In the genomic region with DNA sequence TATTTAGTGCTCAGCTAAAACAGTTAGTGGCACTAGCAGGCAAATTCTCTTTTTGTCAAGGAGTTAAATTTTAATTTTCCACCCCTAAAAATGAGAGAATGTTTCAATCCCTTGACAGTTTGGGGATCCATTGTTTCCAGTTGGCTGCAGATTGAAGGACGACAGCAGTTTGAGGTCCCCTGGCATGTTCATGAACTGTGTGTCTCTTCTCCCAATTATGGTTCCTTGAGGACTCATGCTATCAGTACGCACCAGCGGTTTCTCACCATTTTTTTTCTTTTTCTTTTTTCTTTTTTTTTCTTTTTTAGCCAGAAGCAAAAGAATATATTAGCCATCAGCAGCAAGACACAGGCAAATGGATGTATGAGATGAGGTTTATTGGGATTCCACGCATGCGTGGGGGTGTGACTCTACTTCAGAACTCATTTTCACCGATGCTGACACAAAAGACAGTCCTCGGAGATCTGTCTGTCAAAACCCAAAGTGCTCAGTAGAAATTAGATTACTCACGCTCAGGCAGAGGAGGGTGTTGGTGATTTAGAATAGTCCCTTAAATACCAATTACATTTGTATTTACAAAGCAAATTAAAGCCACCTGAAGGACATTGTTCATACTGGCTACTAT, we compare ENCODE assay signal across 25 mouse cellular contexts.
DNase-seq lines count a peak whose midpoint lies in the region; ATAC-seq lines count a peak whose summit lies in the region.
"Had no signal": no experiment of that assay in that cellular context is flagged by ENCODE, and none has a peak within 500 bp of the region (broad histone marks: within the 10 kb centered on the region; RNA-seq: fewer than 3 reads in every experiment).

No protein-coding gene starts in this region.

- peak; percentile 74 for DNase-seq in midbrain, embryonic 11.5 days (ENCODE audit: low spot score, missing footprints)
- no peak for DNase-seq in midbrain, embryonic 10.5 days (ENCODE audit: low spot score)
- DNase-seq in hindbrain, embryonic 14.5 days (ENCODE audit: low spot score) = no peak
- DNase-seq in ovary, postnatal 10 days (ENCODE audit: low spot score) = no peak
- no peak for DNase-seq in left cerebral cortex, adult 9 months (ENCODE audit: low spot score in 2 of 2)
- DNase-seq: adrenal gland, postnatal 36 days; cerebellum, adult 8-10 months; cerebellum, postnatal 36 days; embryo, embryonic 11 days; gastrocnemius, adult 2 months; heart, postnatal 36 days; kidney, adult 8-10 months; kidney, postnatal 10 days; liver, postnatal 0 days; lung, postnatal 14 days; right cerebral cortex, postnatal 14 days; thymus, adult 2 months had no signal

- no peak overlapping the region for H3K9ac ChIP-seq in midbrain, embryonic 11.5 days (ENCODE audit: low read length)
- no peak overlapping the region for H3K9ac ChIP-seq in forebrain, embryonic 13.5 days
- no peak overlapping the region for H3K9ac ChIP-seq in hindbrain, embryonic 14.5 days
- no peak overlapping the region for H3K9ac ChIP-seq in midbrain, embryonic 15.5 days
- H3K9ac ChIP-seq in liver, embryonic 12.5 days = no peak overlapping the region
- H3K9ac ChIP-seq: embryonic facial prominence, embryonic 13.5 days; liver, postnatal 0 days had no signal

- H3K36me3 ChIP-seq in midbrain, embryonic 11.5 days (ENCODE audit: control insufficient read depth, insufficient read depth, low read length) = no peaks in the 10 kb centered on the region
- H3K36me3 ChIP-seq in midbrain, embryonic 10.5 days = no peaks in the 10 kb centered on the region
- H3K36me3 ChIP-seq in forebrain, embryonic 13.5 days (ENCODE audit: poor library complexity, severe bottlenecking) = no peaks in the 10 kb centered on the region
- no peaks in the 10 kb centered on the region for H3K36me3 ChIP-seq in hindbrain, embryonic 14.5 days (replicated peaks; ENCODE audit: control insufficient read depth, insufficient read depth)
- no peaks in the 10 kb centered on the region for H3K36me3 ChIP-seq in midbrain, embryonic 15.5 days (replicated peaks)
- H3K36me3 ChIP-seq in liver, embryonic 12.5 days = no peaks in the 10 kb centered on the region
- H3K36me3 ChIP-seq: embryonic facial prominence, embryonic 13.5 days had no signal

- no peak overlapping the region for H3K4me2 ChIP-seq in midbrain, embryonic 11.5 days
- H3K4me2 ChIP-seq in forebrain, embryonic 13.5 days = no peak overlapping the region
- no peak overlapping the region for H3K4me2 ChIP-seq in hindbrain, embryonic 14.5 days (replicated peaks)
- H3K4me2 ChIP-seq in midbrain, embryonic 15.5 days = no peak overlapping the region
- no peak overlapping the region for H3K4me2 ChIP-seq in liver, embryonic 12.5 days
- H3K4me2 ChIP-seq: embryonic facial prominence, embryonic 13.5 days had no signal

- no peak overlapping the region for H3K4me3 ChIP-seq in midbrain, embryonic 11.5 days (ENCODE audit: low read depth, low read length)
- no peak overlapping the region for H3K4me3 ChIP-seq in midbrain, embryonic 10.5 days
- H3K4me3 ChIP-seq in forebrain, embryonic 13.5 days = no peak overlapping the region
- H3K4me3 ChIP-seq in hindbrain, embryonic 14.5 days (replicated peaks; ENCODE audit: low read length) = no peak overlapping the region
- H3K4me3 ChIP-seq in midbrain, embryonic 15.5 days = no peak overlapping the region
- no peak overlapping the region for H3K4me3 ChIP-seq in liver, embryonic 12.5 days
- H3K4me3 ChIP-seq: embryonic facial prominence, embryonic 13.5 days; erythroblast, embryonic 14.5 days; gastrocnemius, adult 2 months; megakaryocyte, embryonic 14.5 days; myocyte had no signal

- ATAC-seq in midbrain, embryonic 11.5 days (ENCODE audit: low FRiP score) = no peak
- peak; percentile 63 for ATAC-seq in forebrain, embryonic 13.5 days
- peak; percentile 40; the same call in 1 of the 2 replicates for ATAC-seq in hindbrain, embryonic 14.5 days (ENCODE audit: low FRiP score)
- peak; percentile 65 for ATAC-seq in midbrain, embryonic 15.5 days (replicated peaks)
- ATAC-seq in liver, embryonic 12.5 days = no peak
- ATAC-seq: liver, postnatal 0 days had no signal

- H3K27me3 ChIP-seq in midbrain, embryonic 11.5 days (ENCODE audit: control insufficient read depth, insufficient read depth, low read length) = no peaks in the 10 kb centered on the region
- no peaks in the 10 kb centered on the region for H3K27me3 ChIP-seq in midbrain, embryonic 10.5 days (ENCODE audit: low read depth, poor library complexity, severe bottlenecking)
- no peaks in the 10 kb centered on the region for H3K27me3 ChIP-seq in forebrain, embryonic 13.5 days
- H3K27me3 ChIP-seq in hindbrain, embryonic 14.5 days (ENCODE audit: control insufficient read depth, insufficient read depth, low read length) = no peaks in the 10 kb centered on the region
- H3K27me3 ChIP-seq in midbrain, embryonic 15.5 days (replicated peaks) = no peaks in the 10 kb centered on the region
- no peaks in the 10 kb centered on the region for H3K27me3 ChIP-seq in liver, embryonic 12.5 days (replicated peaks)
- H3K27me3 ChIP-seq: embryonic facial prominence, embryonic 13.5 days; megakaryocyte, embryonic 14.5 days had no signal

- no peaks in the 10 kb centered on the region for H3K9me3 ChIP-seq in midbrain, embryonic 11.5 days (ENCODE audit: control insufficient read depth, low read length)
- H3K9me3 ChIP-seq in midbrain, embryonic 10.5 days (replicated peaks) = no peaks in the 10 kb centered on the region
- no peaks in the 10 kb centered on the region; the same call in 1 of the 2 replicates for H3K9me3 ChIP-seq in forebrain, embryonic 13.5 days (replicated peaks)
- no peaks in the 10 kb centered on the region for H3K9me3 ChIP-seq in hindbrain, embryonic 14.5 days (ENCODE audit: control insufficient read depth, low read length)
- H3K9me3 ChIP-seq in midbrain, embryonic 15.5 days = no peaks in the 10 kb centered on the region
- no peaks in the 10 kb centered on the region for H3K9me3 ChIP-seq in liver, embryonic 12.5 days (replicated peaks)
- H3K9me3 ChIP-seq: embryonic facial prominence, embryonic 13.5 days had no signal

- WGBS in midbrain, embryonic 11.5 days = 61% methylated on average over 8 of the region's 8 CpGs
- 77% methylated on average over 8 of the region's 8 CpGs for WGBS in midbrain, embryonic 10.5 days
- 32% methylated on average over 8 of the region's 8 CpGs for WGBS in forebrain, embryonic 13.5 days
- 29% methylated on average over 8 of the region's 8 CpGs for whole genome bisulfite sequencing in hindbrain, embryonic 14.5 days
- 25% methylated on average over 8 of the region's 8 CpGs for WGBS in midbrain, embryonic 15.5 days
- 77% methylated on average over 8 of the region's 8 CpGs for WGBS in liver, embryonic 12.5 days (ENCODE audit: insufficient replicate concordance)

- no peaks in the 10 kb centered on the region; the same call in 1 of the 2 replicates for H3K4me1 ChIP-seq in midbrain, embryonic 11.5 days (ENCODE audit: control insufficient read depth, insufficient read depth, low read length)
- peaks cover under 1% of the 10 kb centered on the region; the same call in 1 of the 2 replicates for H3K4me1 ChIP-seq in midbrain, embryonic 10.5 days
- peaks cover 20% of the 10 kb centered on the region for H3K4me1 ChIP-seq in forebrain, embryonic 13.5 days
- peaks cover 8% of the 10 kb centered on the region; the same call in 1 of the 2 replicates for H3K4me1 ChIP-seq in hindbrain, embryonic 14.5 days (replicated peaks; ENCODE audit: control insufficient read depth, insufficient read depth, low read length)
- 0 out of 2 replicates have a peak, but pooled peaks cover 4% of the 10 kb centered on the region for H3K4me1 ChIP-seq in midbrain, embryonic 15.5 days
- no peaks in the 10 kb centered on the region for H3K4me1 ChIP-seq in liver, embryonic 12.5 days
- H3K4me1 ChIP-seq: embryonic facial prominence, embryonic 13.5 days; megakaryocyte, embryonic 14.5 days had no signal

- no peak overlapping the region for H3K27ac ChIP-seq in midbrain, embryonic 11.5 days (ENCODE audit: low read depth, low read length)
- no peak overlapping the region for H3K27ac ChIP-seq in midbrain, embryonic 10.5 days (replicated peaks)
- peak overlapping the region; percentile 37; the same call in 1 of the 2 replicates for H3K27ac ChIP-seq in forebrain, embryonic 13.5 days
- H3K27ac ChIP-seq in hindbrain, embryonic 14.5 days = peak overlapping the region; percentile 41
- H3K27ac ChIP-seq in midbrain, embryonic 15.5 days = peak overlapping the region; percentile 55
- no peak overlapping the region for H3K27ac ChIP-seq in liver, embryonic 12.5 days
- H3K27ac ChIP-seq: embryonic facial prominence, embryonic 13.5 days; gastrocnemius, adult 2 months; stomach, postnatal 0 days had no signal

Comparison
In these comparisons a context has a peak if more than half of its experiments do, and no peak if none do; other contexts are left out.
1. ATAC-seq: peak in forebrain, embryonic 13.5 days (single experiment), hindbrain, embryonic 14.5 days (single experiment) and midbrain, embryonic 15.5 days (single experiment); none in midbrain, embryonic 11.5 days (single experiment) and liver, embryonic 12.5 days (single experiment).
2. H3K27ac ChIP-seq: peak in forebrain, embryonic 13.5 days (single experiment), hindbrain, embryonic 14.5 days (single experiment) and midbrain, embryonic 15.5 days (single experiment); none in midbrain, embryonic 11.5 days (single experiment), midbrain, embryonic 10.5 days (single experiment) and liver, embryonic 12.5 days (single experiment).